Comparison of ENCODE assay signal across 8 mouse cellular contexts in the genomic region with DNA sequence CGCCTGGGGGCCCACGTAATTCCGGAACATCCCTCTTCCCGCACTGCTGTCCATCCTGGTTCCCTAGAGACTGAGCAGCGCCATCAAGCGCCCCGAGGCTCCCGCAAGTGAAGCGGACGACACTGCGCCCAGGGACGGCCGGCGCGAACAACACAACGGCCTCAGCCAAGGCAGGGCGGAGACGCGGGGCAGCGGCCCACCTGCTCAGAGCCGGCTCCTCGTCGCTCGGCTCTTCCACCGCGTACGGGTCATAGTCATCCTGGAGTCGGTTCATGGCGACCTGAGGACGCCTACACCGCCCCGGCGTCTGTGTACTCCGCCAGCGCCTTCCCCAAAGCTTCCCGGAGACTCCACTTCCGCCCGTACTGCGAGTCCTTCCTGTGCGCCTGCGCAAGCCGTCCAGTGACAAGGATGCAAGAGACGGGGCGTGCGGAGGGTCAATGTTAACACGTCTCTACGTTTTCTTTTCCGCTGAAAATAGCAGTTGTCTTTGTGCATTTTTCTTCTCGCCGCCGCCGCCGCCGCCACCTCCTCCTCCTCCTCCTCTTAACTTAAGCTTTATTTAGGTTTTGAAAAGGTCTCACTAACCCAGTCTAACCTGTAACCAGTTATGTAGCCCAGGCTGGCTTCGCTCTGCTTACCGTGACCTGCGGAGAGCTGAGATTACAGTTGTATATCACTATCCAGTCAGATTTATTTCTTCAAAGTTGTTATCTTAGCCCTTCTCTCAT. TPM values are rescaled to one million over a fixed set of nuclear protein-coding genes. Genes with fewer than 3 reads are reported as not detected.
A peak's percentile ranks its signal among the peaks of the same experiment; 100 is the strongest.
DNase-seq lines count a peak whose midpoint lies in the region; ATAC-seq and TF ChIP-seq lines count a peak whose summit lies in the region.

A gene (minus strand): TSS at position 387 of the 731 bp plus-strand sequence.

- no peaks in the 10 kb centered on the region for H3K9me3 ChIP-seq in hindbrain, embryonic 10.5 days
- no peaks in the 10 kb centered on the region for H3K9me3 ChIP-seq in lung, postnatal 0 days (ENCODE audit: low read length)

- peak; percentile 94 for ATAC-seq in frontal cortex, adult (ENCODE audit: low TSS enrichment)
- peak; percentile 95 for ATAC-seq in lung, postnatal 0 days

- WGBS in hindbrain, embryonic 10.5 days, result under 1% methylated on average over 57 of the region's 57 CpGs
- WGBS in lung, postnatal 0 days, result under 1% methylated on average over 55 of the region's 57 CpGs

- H3K4me2 ChIP-seq in lung, postnatal 0 days (replicated peaks; ENCODE audit: low read depth, low read length), result peak within 1 kb of the TSS; percentile 63

- H3K27ac ChIP-seq in hindbrain, embryonic 10.5 days, result peak within 1 kb of the TSS; percentile 95
- H3K27ac ChIP-seq in lung, postnatal 0 days (ENCODE audit: low read length), result peak within 1 kb of the TSS; percentile 99

- TF ChIP-seq EP300 in lung, postnatal 0 days (IDR thresholded peaks at IDR 0.05), result peak; percentile 27; the same call in 1 of the 2 replicates

- H3K4me1 ChIP-seq in hindbrain, embryonic 10.5 days (replicated peaks), result peaks cover 9% of the 10 kb centered on the region; the same call in 1 of the 2 replicates
- H3K4me1 ChIP-seq in lung, postnatal 0 days (ENCODE audit: insufficient read depth, low read depth, low read length), result no peaks in the 10 kb centered on the region; the same call in 1 of the 2 replicates

- peak; percentile 59 for TF ChIP-seq CTCF in lung, postnatal 0 days (IDR thresholded peaks at IDR 0.05)

- peaks cover 20% of the 10 kb centered on the region; the same call in 1 of the 2 replicates for H3K36me3 ChIP-seq in hindbrain, embryonic 10.5 days
- 0 out of 2 replicates have a peak, but pooled peaks cover 5% of the 10 kb centered on the region for H3K36me3 ChIP-seq in lung, postnatal 0 days (ENCODE audit: insufficient read depth, low read length)

- peak within 1 kb of the TSS; percentile 80 for H3K4me3 ChIP-seq in hindbrain, embryonic 10.5 days
- H3K4me3 ChIP-seq in lung, postnatal 0 days (ENCODE audit: low read depth, low read length), result peak within 1 kb of the TSS; percentile 67

- H3K27me3 ChIP-seq in hindbrain, embryonic 10.5 days (ENCODE audit: insufficient read depth, poor library complexity, severe bottlenecking), result no peaks in the 10 kb centered on the region
- H3K27me3 ChIP-seq in lung, postnatal 0 days (replicated peaks; ENCODE audit: insufficient read depth, low read length), result no peaks in the 10 kb centered on the region

- peak within 1 kb of the TSS; percentile 75 for H3K9ac ChIP-seq in lung, postnatal 0 days (replicated peaks; ENCODE audit: low read depth)

- DNase-seq in MEL-GATA-1-ER (ENCODE audit: extremely low read depth, low read depth), result peak; percentile 93
- DNase-seq in cerebellum, adult 8-10 months, result peak; percentile 94
- peak; percentile 94 for DNase-seq in hindbrain, embryonic 10.5 days (ENCODE audit: low spot score)
- peak; percentile 97 for DNase-seq in layer of hippocampus, adult 9-11 months
- peak; percentile 99 for DNase-seq in lung, postnatal 0 days (ENCODE audit: low spot score)
- peak; percentile 91 for DNase-seq in ovary, postnatal 14 days (ENCODE audit: low spot score)
- DNase-seq in thymus, postnatal 14 days, result peak; percentile 96

RNA-seq across cellular contexts. Expression of the gene that starts here (rescaled TPM):
- 74.2 and 75.9 TPM in 2 replicates for polyA plus RNA-seq in hindbrain, embryonic 10.5 days (2016; fragmentation: Nextera tagmentation; extraction: Ambion mirVana)
- polyA plus RNA-seq in lung, postnatal 0 days (2015; fragmentation: Nextera tagmentation; extraction: Ambion mirVana), result 80.8 and 82.5 TPM in 2 replicates

Comparison
In these comparisons a context has a peak if more than half of its experiments do, and no peak if none do; other contexts are left out.
1. Peak in every context shown above with its lines: DNase-seq, ATAC-seq, H3K4me3 ChIP-seq and H3K27ac ChIP-seq.